Mouse (Mus musculus): Measurements from ENCODE around the gene Mlx. TPM values are rescaled to one million over a fixed set of nuclear protein-coding genes. Genes with fewer than 3 reads are reported as not detected.

Mlx gene
- total and polyA plus RNA-seq, 3 experiments = 13.0 to 45.9 (median 40.5) TPM

DNA sequence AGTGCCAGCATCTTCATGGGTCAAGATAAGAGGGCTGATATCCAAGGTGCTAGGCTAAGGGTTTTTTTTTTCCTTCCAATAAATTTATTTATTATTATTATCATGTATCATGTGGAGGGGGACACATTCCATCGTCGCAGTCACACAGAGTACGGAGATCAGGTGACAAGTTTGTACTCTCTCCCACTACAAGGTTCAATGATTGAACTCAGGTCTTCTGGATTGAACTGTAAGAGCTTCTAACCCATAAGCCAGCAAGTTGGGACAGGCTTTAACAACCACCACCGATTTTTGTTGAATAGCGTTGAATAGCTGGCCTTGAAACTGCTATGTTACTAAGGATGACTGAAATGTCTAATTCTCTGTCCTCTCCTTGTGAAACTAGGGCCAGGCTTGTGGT is 6.7 kb upstream of the Mlx start:
- H3K27me3 ChIP-seq (ENCODE audit: insufficient read depth, low read length) = peaks cover 24% of the 10 kb centered on the region

DNA sequence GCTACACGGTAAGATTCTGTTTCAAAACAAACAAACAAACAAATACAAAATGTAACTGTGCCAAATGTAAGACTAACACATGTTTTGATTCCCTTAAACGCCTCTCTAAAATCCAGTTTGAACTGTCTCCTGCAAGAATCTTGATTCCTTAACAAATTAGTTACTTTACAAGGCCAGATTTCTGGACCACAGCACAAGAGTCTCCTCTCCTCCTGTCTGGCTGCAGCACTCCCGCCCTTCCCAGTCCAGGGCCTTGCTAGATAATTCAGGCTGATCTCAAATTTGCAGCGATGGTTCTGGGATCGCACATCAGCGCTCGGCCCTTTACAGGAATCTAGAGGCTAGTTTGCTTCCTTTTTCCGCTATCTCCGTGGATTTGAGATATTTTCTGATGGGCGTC is 5.4 kb upstream of the Mlx start:
- H3K9me3 ChIP-seq (replicated peaks) = no peaks in the 10 kb centered on the region
- H3K36me3 ChIP-seq (replicated peaks) = peaks cover 39% of the 10 kb centered on the region
- TF ChIP-seq GATA2 (IDR thresholded peaks at IDR 0.05; ENCODE audit: borderline replicate concordance, low read depth, low read length) (no peak), CTCF (IDR thresholded peaks at IDR 0.05; ENCODE audit: low read depth, low read length) (no peak), TAL1 (conservative IDR thresholded peaks at IDR 0.05; ENCODE audit: low read depth, low read length) (no peak), POLR2AphosphoS5 (IDR thresholded peaks at IDR 0.05; ENCODE audit: insufficient replicate concordance, low read depth, low read length) (no peak), GATA1 (IDR thresholded peaks at IDR 0.05; ENCODE audit: borderline replicate concordance, low read length) (no peak)
- H3K27me3 ChIP-seq (ENCODE audit: insufficient read depth, low read length) = peaks cover 18% of the 10 kb centered on the region
- peak overlapping the region; percentile 93; the same call in 1 of the 2 replicates for H3K4me3 ChIP-seq (ENCODE audit: low read depth, low read length)
- DNase-seq (ENCODE audit: low spot score) = no peak
- H3K4me1 ChIP-seq (ENCODE audit: insufficient read depth, low read depth, low read length) = peaks cover 62% of the 10 kb centered on the region
- no peak for ATAC-seq (ENCODE audit: extremely low read depth, insufficient number of reproducible peaks, low FRiP score, poor library complexity, severe bottlenecking)

More for the DNA sequence above, 6.7 kb upstream of the Mlx start:
- H3K36me3 ChIP-seq (replicated peaks) = peaks cover 35% of the 10 kb centered on the region
- peaks cover 52% of the 10 kb centered on the region for H3K4me1 ChIP-seq (ENCODE audit: insufficient read depth, low read depth, low read length)
- no peak for ATAC-seq (ENCODE audit: extremely low read depth, insufficient number of reproducible peaks, low FRiP score, poor library complexity, severe bottlenecking)
- H3K9me3 ChIP-seq (replicated peaks) = no peaks in the 10 kb centered on the region
- no peak for TF ChIP-seq TAL1 (conservative IDR thresholded peaks at IDR 0.05; ENCODE audit: low read depth, low read length)
- TF ChIP-seq GATA1 (IDR thresholded peaks at IDR 0.05; ENCODE audit: borderline replicate concordance, low read length) = no peak
- no peak for TF ChIP-seq GATA2 (IDR thresholded peaks at IDR 0.05; ENCODE audit: borderline replicate concordance, low read depth, low read length)
- no peak for TF ChIP-seq CTCF (IDR thresholded peaks at IDR 0.05; ENCODE audit: low read depth, low read length)
- TF ChIP-seq POLR2AphosphoS5 (IDR thresholded peaks at IDR 0.05; ENCODE audit: insufficient replicate concordance, low read depth, low read length) = no peak
- no peak for DNase-seq (ENCODE audit: low spot score)
- H3K4me3 ChIP-seq (ENCODE audit: low read depth, low read length) = no peak overlapping the region

DNA sequence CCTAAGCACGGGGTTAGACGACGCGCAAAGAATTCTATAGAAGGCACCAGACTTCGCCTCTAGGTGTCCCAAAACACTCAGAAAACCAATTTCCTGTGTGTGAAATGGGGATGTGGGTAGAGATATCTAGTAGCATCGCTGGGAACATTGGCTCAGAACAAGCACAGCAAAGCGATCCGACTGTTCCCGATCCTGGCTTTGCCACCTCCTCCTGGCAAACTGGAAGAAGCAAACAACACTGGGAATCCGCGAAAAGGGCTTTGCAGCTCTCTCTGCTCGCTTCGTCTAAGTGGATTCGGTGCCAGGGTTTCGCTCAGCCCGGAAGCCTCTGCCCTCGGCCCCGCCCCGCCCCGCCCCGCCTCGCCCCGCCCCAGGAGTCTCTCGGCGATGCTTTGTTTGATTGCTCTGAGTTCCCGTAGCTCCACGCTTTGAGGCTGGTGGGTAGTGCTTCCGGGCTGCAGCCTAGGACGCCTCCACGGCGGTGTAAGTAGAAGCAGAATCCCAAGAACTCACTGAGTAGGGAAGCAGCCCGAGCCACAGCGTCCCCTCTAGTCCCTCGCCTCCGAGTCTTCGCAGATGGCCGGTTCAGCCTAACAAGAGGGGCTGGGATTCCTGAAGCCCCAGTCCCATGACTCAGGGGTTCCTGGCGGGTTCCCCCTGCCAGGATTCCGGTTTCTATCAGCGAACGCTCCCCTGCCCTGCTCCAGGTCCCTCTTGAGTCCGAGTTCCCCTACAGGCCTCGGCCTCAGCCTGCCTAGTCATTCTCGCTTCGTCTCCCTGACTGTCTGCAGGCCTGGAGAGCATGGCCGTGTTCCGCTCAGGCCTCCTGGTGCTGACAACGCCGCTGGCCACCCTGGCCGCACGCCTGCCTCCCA is 4.6 kb upstream of the Mlx start, which contains the start of gene Coasy:
Coasy (plus strand) TSS at position 358 of the 875 bp plus-strand sequence.
- peak; percentile 56 for ATAC-seq (ENCODE audit: extremely low read depth, insufficient number of reproducible peaks, low FRiP score, poor library complexity, severe bottlenecking)
- DNase-seq (ENCODE audit: low spot score) = peak; percentile 86
- Histone ChIP-seq H3K36me3 (replicated peaks) (peaks cover 35% of the 10 kb centered on the region), H3K27me3 (ENCODE audit: insufficient read depth, low read length) (peaks cover 18% of the 10 kb centered on the region), H3K4me1 (ENCODE audit: insufficient read depth, low read depth, low read length) (peaks cover 70% of the 10 kb centered on the region), H3K4me3 (ENCODE audit: low read depth, low read length) (peak within 1 kb of the TSS; percentile 93), H3K9me3 (replicated peaks) (no peaks in the 10 kb centered on the region)
- peak; percentile 25; the same call in 1 of the 2 replicates for TF ChIP-seq CTCF (IDR thresholded peaks at IDR 0.05; ENCODE audit: low read depth, low read length)
- no peak for TF ChIP-seq POLR2AphosphoS5 (IDR thresholded peaks at IDR 0.05; ENCODE audit: insufficient replicate concordance, low read depth, low read length)

DNA sequence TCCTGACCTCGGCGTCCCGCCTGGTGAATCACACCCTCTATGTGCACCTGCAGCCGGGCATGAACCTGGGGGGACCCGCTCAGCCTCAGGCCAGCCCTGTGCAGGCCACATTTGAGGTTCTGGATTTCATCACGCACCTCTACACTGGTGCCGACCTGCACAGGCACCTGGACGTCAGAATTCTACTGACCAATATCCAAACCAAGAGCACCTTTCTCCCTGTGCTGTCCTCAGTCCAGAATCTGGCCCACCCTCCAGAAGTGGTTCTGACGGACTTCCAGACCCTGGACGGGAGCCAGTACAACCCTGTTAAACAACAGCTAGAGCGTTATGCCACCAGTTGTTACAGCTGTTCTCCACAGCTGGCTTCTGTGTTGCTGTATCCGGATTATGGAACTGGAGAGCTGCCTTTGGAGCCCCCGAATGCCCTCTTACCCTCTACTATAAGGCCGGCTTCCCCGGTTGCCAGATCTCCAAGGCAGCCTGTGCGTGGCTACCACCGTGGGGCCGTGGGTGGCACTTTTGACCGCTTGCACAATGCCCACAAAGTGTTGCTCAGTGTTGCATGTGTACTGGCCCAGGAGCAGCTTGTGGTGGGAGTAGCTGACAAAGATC is 3.9 kb upstream of the Mlx start:
- DNase-seq (ENCODE audit: low spot score) = no peak
- Histone ChIP-seq H3K4me3 (ENCODE audit: low read depth, low read length) (peak overlapping the region; percentile 93), H3K36me3 (replicated peaks) (peaks cover 42% of the 10 kb centered on the region), H3K27me3 (ENCODE audit: insufficient read depth, low read length) (peaks cover 18% of the 10 kb centered on the region), H3K4me1 (ENCODE audit: insufficient read depth, low read depth, low read length) (peaks cover 77% of the 10 kb centered on the region), H3K9me3 (replicated peaks) (no peaks in the 10 kb centered on the region)
- TF ChIP-seq POLR2AphosphoS5 (IDR thresholded peaks at IDR 0.05; ENCODE audit: insufficient replicate concordance, low read depth, low read length) = no peak
- no peak for TF ChIP-seq TAL1 (conservative IDR thresholded peaks at IDR 0.05; ENCODE audit: low read depth, low read length)
- TF ChIP-seq CTCF (IDR thresholded peaks at IDR 0.05; ENCODE audit: low read depth, low read length) = no peak
- no peak for TF ChIP-seq GATA1 (IDR thresholded peaks at IDR 0.05; ENCODE audit: borderline replicate concordance, low read length)
- no peak for TF ChIP-seq GATA2 (IDR thresholded peaks at IDR 0.05; ENCODE audit: borderline replicate concordance, low read depth, low read length)
- ATAC-seq (ENCODE audit: extremely low read depth, insufficient number of reproducible peaks, low FRiP score, poor library complexity, severe bottlenecking) = no peak

DNA sequence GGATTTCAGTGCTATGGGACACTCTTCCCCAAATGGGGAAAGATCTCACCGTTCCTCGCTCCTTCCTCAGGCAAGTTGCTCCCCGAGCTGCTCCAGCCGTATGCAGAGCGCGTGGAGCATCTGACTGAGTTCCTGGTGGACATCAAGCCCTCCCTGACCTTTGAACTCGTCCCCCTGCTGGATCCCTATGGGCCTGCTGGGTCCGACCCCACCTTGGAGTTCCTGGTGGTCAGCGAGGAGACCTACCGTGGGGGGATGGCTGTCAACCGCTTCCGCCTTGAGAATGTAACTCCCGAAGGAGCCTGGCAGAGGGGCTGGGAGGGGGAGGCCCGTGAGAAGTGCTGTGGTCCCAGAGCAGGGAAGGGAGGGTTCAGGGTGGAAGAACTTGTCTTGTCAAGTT is 2.8 kb upstream of the Mlx start:
- TF ChIP-seq POLR2AphosphoS5 (IDR thresholded peaks at IDR 0.05; ENCODE audit: insufficient replicate concordance, low read depth, low read length) = no peak
- no peak for TF ChIP-seq GATA1 (IDR thresholded peaks at IDR 0.05; ENCODE audit: borderline replicate concordance, low read length)
- TF ChIP-seq CTCF (IDR thresholded peaks at IDR 0.05; ENCODE audit: low read depth, low read length) = no peak
- TF ChIP-seq GATA2 (IDR thresholded peaks at IDR 0.05; ENCODE audit: borderline replicate concordance, low read depth, low read length) = no peak
- no peak for TF ChIP-seq TAL1 (conservative IDR thresholded peaks at IDR 0.05; ENCODE audit: low read depth, low read length)
- peaks cover 53% of the 10 kb centered on the region for H3K36me3 ChIP-seq (replicated peaks)
- H3K4me1 ChIP-seq (ENCODE audit: insufficient read depth, low read depth, low read length) = peaks cover 83% of the 10 kb centered on the region
- H3K4me3 ChIP-seq (ENCODE audit: low read depth, low read length) = no peak overlapping the region; the same call in 1 of the 2 replicates
- H3K9me3 ChIP-seq (replicated peaks) = no peaks in the 10 kb centered on the region
- DNase-seq (ENCODE audit: low spot score) = no peak
- H3K27me3 ChIP-seq (ENCODE audit: insufficient read depth, low read length) = peaks cover 8% of the 10 kb centered on the region
- no peak for ATAC-seq (ENCODE audit: extremely low read depth, insufficient number of reproducible peaks, low FRiP score, poor library complexity, severe bottlenecking)

DNA sequence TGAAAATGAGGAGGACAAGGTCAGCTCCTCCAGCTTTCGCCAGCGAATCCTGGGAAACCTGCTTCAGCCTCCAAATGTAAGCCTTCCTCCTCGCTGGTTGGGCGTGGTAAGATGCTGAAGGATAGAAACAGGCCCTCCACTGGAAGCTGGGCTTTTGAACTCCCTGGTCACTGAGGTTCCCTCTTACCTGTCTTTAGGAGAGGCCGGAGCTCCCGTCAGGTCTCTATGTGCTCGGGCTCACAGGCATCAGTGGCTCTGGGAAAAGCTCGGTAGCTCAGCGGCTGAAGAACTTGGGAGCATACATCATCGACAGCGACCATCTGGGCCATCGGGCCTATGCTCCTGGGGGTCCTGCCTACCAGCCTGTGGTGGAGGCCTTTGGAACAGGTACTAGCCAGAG is 2.3 kb upstream of the Mlx start:
- TF ChIP-seq POLR2AphosphoS5 (IDR thresholded peaks at IDR 0.05; ENCODE audit: insufficient replicate concordance, low read depth, low read length) (no peak), GATA1 (IDR thresholded peaks at IDR 0.05; ENCODE audit: borderline replicate concordance, low read length) (no peak), CTCF (IDR thresholded peaks at IDR 0.05; ENCODE audit: low read depth, low read length) (no peak), TAL1 (conservative IDR thresholded peaks at IDR 0.05; ENCODE audit: low read depth, low read length) (no peak), GATA2 (IDR thresholded peaks at IDR 0.05; ENCODE audit: borderline replicate concordance, low read depth, low read length) (no peak)
- no peak for DNase-seq (ENCODE audit: low spot score)
- ATAC-seq (ENCODE audit: extremely low read depth, insufficient number of reproducible peaks, low FRiP score, poor library complexity, severe bottlenecking) = no peak
- H3K4me3 ChIP-seq (ENCODE audit: low read depth, low read length) = no peak overlapping the region
- peaks cover 2% of the 10 kb centered on the region for H3K27me3 ChIP-seq (ENCODE audit: insufficient read depth, low read length)
- peaks cover 58% of the 10 kb centered on the region for H3K36me3 ChIP-seq (replicated peaks)
- H3K4me1 ChIP-seq (ENCODE audit: insufficient read depth, low read depth, low read length) = peaks cover 83% of the 10 kb centered on the region
- H3K9me3 ChIP-seq (replicated peaks) = no peaks in the 10 kb centered on the region
